Comparison of ENCODE assay signal across 30 mouse cellular contexts in genomic region chr5:14040208-14040607, GRCm38 (mm10). TPM values are rescaled to one million over a fixed set of nuclear protein-coding genes. Genes with fewer than 3 reads are reported as not detected.
DNase-seq lines count a peak whose midpoint lies in the region; ATAC-seq and TF ChIP-seq lines count a peak whose summit lies in the region.
"Had no signal": no experiment of that assay in that cellular context is flagged by ENCODE, and none has a peak within 500 bp of the region (broad histone marks: within the 10 kb centered on the region; RNA-seq: fewer than 3 reads in every experiment).

No protein-coding gene starts in this region.

- H3K9ac ChIP-seq in hindbrain, embryonic 12.5 days: no peak overlapping the region
- H3K9ac ChIP-seq in hindbrain, embryonic 16.5 days (ENCODE audit: low read depth, low read length): no peak overlapping the region
- no peak overlapping the region for H3K9ac ChIP-seq in midbrain, embryonic 11.5 days (ENCODE audit: low read length)
- H3K9ac ChIP-seq in midbrain, embryonic 16.5 days (ENCODE audit: low read depth, low read length): no peak overlapping the region
- H3K9ac ChIP-seq in ES-Bruce4 (ENCODE audit: low read depth, poor library complexity, severe bottlenecking): peak overlapping the region; percentile 18; the same call in 1 of the 2 replicates
- no peak overlapping the region for H3K9ac ChIP-seq in midbrain, embryonic 15.5 days
- H3K9ac ChIP-seq: heart, embryonic 12.5 days; stomach, embryonic 15.5 days had no signal

- H3K9me3 ChIP-seq in hindbrain, embryonic 12.5 days (replicated peaks): no peaks in the 10 kb centered on the region
- H3K9me3 ChIP-seq in hindbrain, embryonic 16.5 days (ENCODE audit: control insufficient read depth, low read length): no peaks in the 10 kb centered on the region
- H3K9me3 ChIP-seq in midbrain, embryonic 11.5 days (ENCODE audit: control insufficient read depth, low read length): no peaks in the 10 kb centered on the region
- H3K9me3 ChIP-seq in midbrain, embryonic 16.5 days (replicated peaks; ENCODE audit: control insufficient read depth, low read length, poor library complexity, severe bottlenecking): no peaks in the 10 kb centered on the region
- no peaks in the 10 kb centered on the region for H3K9me3 ChIP-seq in ES-Bruce4 (replicated peaks; ENCODE audit: control insufficient read depth, insufficient read depth, low read length, poor library complexity, severe bottlenecking)
- H3K9me3 ChIP-seq in midbrain, embryonic 15.5 days: no peaks in the 10 kb centered on the region
- H3K9me3 ChIP-seq: embryonic facial prominence, embryonic 10.5 days; forebrain, embryonic 10.5 days; heart, embryonic 12.5 days; hindbrain, embryonic 10.5 days; limb, embryonic 10.5 days; stomach, embryonic 15.5 days had no signal

- H3K27me3 ChIP-seq in hindbrain, embryonic 12.5 days: no peaks in the 10 kb centered on the region
- no peaks in the 10 kb centered on the region for H3K27me3 ChIP-seq in hindbrain, embryonic 16.5 days (replicated peaks; ENCODE audit: control insufficient read depth, insufficient read depth, low read length)
- H3K27me3 ChIP-seq in midbrain, embryonic 11.5 days (ENCODE audit: control insufficient read depth, insufficient read depth, low read length): no peaks in the 10 kb centered on the region
- no peaks in the 10 kb centered on the region for H3K27me3 ChIP-seq in midbrain, embryonic 16.5 days (ENCODE audit: control insufficient read depth, insufficient read depth, low read depth, low read length)
- H3K27me3 ChIP-seq in ES-Bruce4 (ENCODE audit: control insufficient read depth, insufficient read depth, low read length, poor library complexity, severe bottlenecking): no peaks in the 10 kb centered on the region
- no peaks in the 10 kb centered on the region for H3K27me3 ChIP-seq in midbrain, embryonic 15.5 days (replicated peaks)
- H3K27me3 ChIP-seq in kidney, adult 2 months (replicated peaks; ENCODE audit: control insufficient read depth, insufficient read depth, low read length): no peaks in the 10 kb centered on the region
- H3K27me3 ChIP-seq: CH12.LX; heart, embryonic 12.5 days; stomach, embryonic 15.5 days had no signal

- peaks cover 10% of the 10 kb centered on the region for H3K4me1 ChIP-seq in hindbrain, embryonic 12.5 days
- H3K4me1 ChIP-seq in hindbrain, embryonic 16.5 days (ENCODE audit: control insufficient read depth, insufficient read depth, low read depth, low read length): peaks cover 2% of the 10 kb centered on the region
- peaks cover 3% of the 10 kb centered on the region; the same call in 1 of the 2 replicates for H3K4me1 ChIP-seq in midbrain, embryonic 11.5 days (ENCODE audit: control insufficient read depth, insufficient read depth, low read length)
- peaks cover 3% of the 10 kb centered on the region; the same call in 1 of the 2 replicates for H3K4me1 ChIP-seq in midbrain, embryonic 16.5 days (ENCODE audit: control insufficient read depth, insufficient read depth, low read length)
- H3K4me1 ChIP-seq in ES-Bruce4 (ENCODE audit: control insufficient read depth, insufficient read depth, low read length): peaks cover 1% of the 10 kb centered on the region
- H3K4me1 ChIP-seq in midbrain, embryonic 15.5 days: peaks cover 5% of the 10 kb centered on the region
- H3K4me1 ChIP-seq in kidney, adult 2 months (ENCODE audit: control insufficient read depth, insufficient read depth, low read length): no peaks in the 10 kb centered on the region
- H3K4me1 ChIP-seq: heart, embryonic 12.5 days; stomach, embryonic 15.5 days had no signal

- 14% methylated on average over 4 of the region's 4 CpGs for WGBS in hindbrain, embryonic 12.5 days
- 12% methylated on average over 4 of the region's 4 CpGs for WGBS in hindbrain, embryonic 16.5 days
- 11% methylated on average over 4 of the region's 4 CpGs for WGBS in midbrain, embryonic 11.5 days
- WGBS in midbrain, embryonic 16.5 days: 15% methylated on average over 4 of the region's 4 CpGs
- 12% methylated on average over 4 of the region's 4 CpGs for WGBS in midbrain, embryonic 15.5 days
- WGBS in kidney, adult 2 months: 30% methylated on average over 4 of the region's 4 CpGs

- TF ChIP-seq CTCF in ES-Bruce4 (IDR thresholded peaks at IDR 0.05; ENCODE audit: low read depth, low read length): no peak
- TF ChIP-seq CTCF in kidney, adult 2 months (conservative IDR thresholded peaks at IDR 0.05; ENCODE audit: insufficient read depth, insufficient read length, low read depth, low read length): no peak

- H3K36me3 ChIP-seq in hindbrain, embryonic 12.5 days: no peaks in the 10 kb centered on the region
- no peaks in the 10 kb centered on the region for H3K36me3 ChIP-seq in hindbrain, embryonic 16.5 days (ENCODE audit: control insufficient read depth, insufficient read depth, low read length)
- no peaks in the 10 kb centered on the region for H3K36me3 ChIP-seq in midbrain, embryonic 11.5 days (ENCODE audit: control insufficient read depth, insufficient read depth, low read length)
- no peaks in the 10 kb centered on the region for H3K36me3 ChIP-seq in midbrain, embryonic 16.5 days (ENCODE audit: control insufficient read depth, insufficient read depth, low read length)
- no peaks in the 10 kb centered on the region for H3K36me3 ChIP-seq in ES-Bruce4 (ENCODE audit: control insufficient read depth, insufficient read depth, low read length, poor library complexity, severe bottlenecking)
- H3K36me3 ChIP-seq in midbrain, embryonic 15.5 days (replicated peaks): no peaks in the 10 kb centered on the region
- no peaks in the 10 kb centered on the region for H3K36me3 ChIP-seq in kidney, adult 2 months (ENCODE audit: control insufficient read depth, insufficient read depth, low read length)
- H3K36me3 ChIP-seq: embryonic facial prominence, embryonic 10.5 days; forebrain, embryonic 10.5 days; heart, embryonic 12.5 days; hindbrain, embryonic 10.5 days; limb, embryonic 10.5 days; stomach, embryonic 15.5 days had no signal

- no peak for DNase-seq in midbrain, embryonic 11.5 days (ENCODE audit: low spot score, missing footprints)
- DNase-seq in gastrocnemius, adult 18-20 months (ENCODE audit: low spot score): no peak
- no peak for DNase-seq in kidney, adult 2 months
- DNase-seq: adrenal gland, adult 2 months; B cell, adult 2 months; cerebellum, adult 9-10 months; gastrocnemius, postnatal 14 days; heart, adult 18-20 months; heart, postnatal 10 days; kidney, adult 8-10 months; kidney, postnatal 14 days; liver; right cerebral cortex, postnatal 4 days; thymus, adult 18-20 months; thymus, postnatal 36 days had no signal

- TF ChIP-seq POLR2A in ES-Bruce4 (IDR thresholded peaks at IDR 0.05; ENCODE audit: insufficient read depth, low read length): no peak
- TF ChIP-seq POLR2A in kidney, adult 2 months (IDR thresholded peaks at IDR 0.05; ENCODE audit: low read depth, low read length): no peak

- no peak overlapping the region for H3K4me3 ChIP-seq in hindbrain, embryonic 12.5 days
- H3K4me3 ChIP-seq in hindbrain, embryonic 16.5 days (ENCODE audit: low read length): no peak overlapping the region
- H3K4me3 ChIP-seq in midbrain, embryonic 11.5 days (ENCODE audit: low read depth, low read length): no peak overlapping the region
- H3K4me3 ChIP-seq in midbrain, embryonic 16.5 days (ENCODE audit: low read depth, low read length): no peak overlapping the region
- H3K4me3 ChIP-seq in ES-Bruce4 (ENCODE audit: low read depth, low read length): no peak overlapping the region
- H3K4me3 ChIP-seq in midbrain, embryonic 15.5 days: no peak overlapping the region
- no peak overlapping the region for H3K4me3 ChIP-seq in kidney, adult 2 months (ENCODE audit: insufficient read depth, low read depth, low read length)
- H3K4me3 ChIP-seq: embryonic facial prominence, embryonic 10.5 days; forebrain, embryonic 10.5 days; heart, embryonic 12.5 days; hindbrain, embryonic 10.5 days; limb, embryonic 10.5 days; stomach, embryonic 15.5 days had no signal

- H3K27ac ChIP-seq in hindbrain, embryonic 12.5 days: no peak overlapping the region
- H3K27ac ChIP-seq in hindbrain, embryonic 16.5 days (ENCODE audit: low read depth, low read length): no peak overlapping the region
- H3K27ac ChIP-seq in midbrain, embryonic 11.5 days (ENCODE audit: low read depth, low read length): no peak overlapping the region
- H3K27ac ChIP-seq in midbrain, embryonic 16.5 days (ENCODE audit: low read length): no peak overlapping the region
- peak overlapping the region; percentile 41 for H3K27ac ChIP-seq in ES-Bruce4 (ENCODE audit: insufficient read depth, low read length)
- 0 out of 2 replicates have a peak overlapping the region, but pooled peaks have one; percentile 6 for H3K27ac ChIP-seq in midbrain, embryonic 15.5 days
- no peak overlapping the region for H3K27ac ChIP-seq in kidney, adult 2 months (ENCODE audit: insufficient read depth, low read depth, low read length)
- H3K27ac ChIP-seq: embryonic facial prominence, embryonic 10.5 days; forebrain, embryonic 10.5 days; hindbrain, embryonic 10.5 days; limb, embryonic 10.5 days; stomach, embryonic 15.5 days had no signal

- H3K4me2 ChIP-seq in hindbrain, embryonic 12.5 days (replicated peaks): no peak overlapping the region
- no peak overlapping the region for H3K4me2 ChIP-seq in hindbrain, embryonic 16.5 days (ENCODE audit: low read length)
- H3K4me2 ChIP-seq in midbrain, embryonic 11.5 days: no peak overlapping the region
- H3K4me2 ChIP-seq in midbrain, embryonic 16.5 days (ENCODE audit: low read length): no peak overlapping the region
- H3K4me2 ChIP-seq in midbrain, embryonic 15.5 days: no peak overlapping the region
- H3K4me2 ChIP-seq: heart, embryonic 12.5 days; stomach, embryonic 15.5 days had no signal

- no peak for TF ChIP-seq EP300 in ES-Bruce4 (IDR thresholded peaks at IDR 0.05; ENCODE audit: insufficient read depth, low read depth, low read length)

- 0 out of 2 replicates have a peak, but pooled peaks have one; percentile 26 for ATAC-seq in hindbrain, embryonic 12.5 days (ENCODE audit: low FRiP score)
- ATAC-seq in hindbrain, embryonic 16.5 days: no peak
- ATAC-seq in midbrain, embryonic 11.5 days (ENCODE audit: low FRiP score): peak; percentile 55
- ATAC-seq in midbrain, embryonic 16.5 days: no peak
- ATAC-seq in midbrain, embryonic 15.5 days (replicated peaks): peak; percentile 52; the same call in 1 of the 2 replicates
- ATAC-seq: forebrain, embryonic 16.5 days; inflammation-experienced regulatory T-cells, adult 6 months had no signal

RNA-seq across cellular contexts. Expression of gene Sema3e, which starts 15.1 kb away (rescaled TPM):
- 3.8 and 5.1 TPM in 2 replicates for polyA plus RNA-seq in hindbrain, embryonic 12.5 days (2016; fragmentation: Nextera tagmentation; extraction: Ambion mirVana)
- 4.8 and 5.0 TPM in 2 replicates for polyA plus RNA-seq in hindbrain, embryonic 16.5 days (2015; fragmentation: Nextera tagmentation; extraction: Ambion mirVana)
- 1.2 and 1.8 TPM in 2 replicates for polyA plus RNA-seq in midbrain, embryonic 11.5 days (2014; fragmentation: Nextera tagmentation; extraction: Ambion mirVana)
- 3.4 and 4.1 TPM in 2 replicates for polyA plus RNA-seq in midbrain, embryonic 16.5 days (2015; fragmentation: Nextera tagmentation; extraction: Ambion mirVana)
- polyA plus RNA-seq in ES-Bruce4 (2011; ENCODE audit: insufficient read depth, insufficient read length, low read depth, missing spikeins): 62.6 and 62.9 TPM in 2 replicates
- polyA plus RNA-seq in midbrain, embryonic 15.5 days (2015; fragmentation: Nextera tagmentation; extraction: Ambion mirVana): 3.7 and 4.3 TPM in 2 replicates
- total RNA-seq in gastrocnemius, adult 18-20 months (2021): under 1 TPM; 0.21 to 0.38 TPM
- polyA plus RNA-seq in kidney, adult 2 months (2012; rRNA removed): 1.1 TPM in 2 replicates
- total RNA-seq: CH12.LX, MEL had no signal

Comparison
In these comparisons a context has a peak if more than half of its experiments do, and no peak if none do; other contexts are left out.
1. ATAC-seq: peak in hindbrain, embryonic 12.5 days (single experiment), midbrain, embryonic 11.5 days (single experiment) and midbrain, embryonic 15.5 days (single experiment); none in hindbrain, embryonic 16.5 days (single experiment) and midbrain, embryonic 16.5 days (single experiment).
2. H3K27ac ChIP-seq: peak in ES-Bruce4 (single experiment) and midbrain, embryonic 15.5 days (single experiment); none in hindbrain, embryonic 12.5 days (single experiment), hindbrain, embryonic 16.5 days (single experiment), midbrain, embryonic 11.5 days (single experiment), midbrain, embryonic 16.5 days (single experiment) and kidney, adult 2 months (single experiment).
3. RNA of gene Sema3e, which starts 15.1 kb away (polyA plus RNA-seq): 62.6 to 62.9 TPM in ES-Bruce4; 3.8 to 5.1 TPM in hindbrain, embryonic 12.5 days, 4.8 to 5.0 TPM in hindbrain, embryonic 16.5 days, 3.7 to 4.3 TPM in midbrain, embryonic 15.5 days, 3.4 to 4.1 TPM in midbrain, embryonic 16.5 days, 1.2 to 1.8 TPM in midbrain, embryonic 11.5 days and 1.1 TPM in kidney, adult 2 months; every median in the first group is over 10 times any median in the second.